Mouse (Mus musculus) ES-E14 (cell line): ENCODE results near the gene Taf5l.

Experiments used
- CHD2 ChIP-seq: IDR thresholded peaks from 2 replicates; pipeline ENCODE4 v1.6.1; 2014; ENCODE audit warnings: mild to moderate bottlenecking, low read depth, low read length, inconsistent platforms
- HCFC1 ChIP-seq: IDR thresholded peaks from 2 replicates; pipeline ENCODE4 v1.6.1; 2012; ENCODE audit warnings: low read length, inconsistent platforms, borderline replicate concordance; ENCODE audit not compliant: insufficient read depth
- MAFK ChIP-seq: IDR thresholded peaks from 2 replicates; pipeline ENCODE4 v1.6.1; 2014; ENCODE audit warnings: mild to moderate bottlenecking, low read depth, low read length, inconsistent platforms; ENCODE audit not compliant: insufficient read depth
- ZC3H11A ChIP-seq: IDR thresholded peaks from 2 replicates; pipeline ENCODE4 v1.6.1; 2012; ENCODE audit warnings: low read depth, mild to moderate bottlenecking, inconsistent platforms, low read length, borderline replicate concordance
- ZNF384 ChIP-seq: IDR thresholded peaks from 2 replicates; pipeline ENCODE4 v1.6.1; 2012; ENCODE audit warnings: low read depth, low read length, inconsistent platforms

- TF ChIP-seq CHD2 (no peak), ZC3H11A (no peak), MAFK (no peak), ZNF384 (no peak), HCFC1 (no peak)
Measured at GRCm38 (mm10) chr8:123992587-123992986, 28.6 kb downstream of the Taf5l start.
